Mouse (Mus musculus) hindbrain, embryonic 16.5 days (tissue): ENCODE measurements around the gene H2-DMa. TPM values are rescaled to one million over a fixed set of nuclear protein-coding genes. Genes with fewer than 3 reads are reported as not detected.

Source experiments
- polyA plus RNA-seq: library from polyadenylated mRNA; unstranded; fragments of >200 nt; fragmentation: Nextera tagmentation; extraction: Ambion mirVana; gene quantifications from 2 replicates; pipeline ENCODE4 v1.2.1, GENCODE M21; 2015

Gene H2-DMa
- polyA plus RNA-seq, 1 experiment from 2014 or later: 20.9 TPM

Other genes starting within 250 kb of the H2-DMa start
- not detected in 2 replicates for gene Gm7029, start 245.7 kb upstream of the H2-DMa start, polyA plus RNA-seq
- 2.5 and 2.6 TPM in 2 replicates for gene Kifc1, start 228.9 kb upstream of the H2-DMa start, polyA plus RNA-seq
- gene Platr17, start 214.4 kb upstream of the H2-DMa start, polyA plus RNA-seq: 0.20 and 0.46 TPM in 2 replicates
- gene Daxx, start 210.1 kb upstream of the H2-DMa start, polyA plus RNA-seq: 52.0 and 53.7 TPM in 2 replicates
- gene Tapbp, start 203.6 kb upstream of the H2-DMa start, polyA plus RNA-seq: 29.2 and 32.6 TPM in 2 replicates
- gene Zbtb22, start 203.6 kb upstream of the H2-DMa start, polyA plus RNA-seq: 16.2 and 17.2 TPM in 2 replicates
- gene Rgl2, start 190.0 kb upstream of the H2-DMa start, polyA plus RNA-seq: 52.7 and 58.8 TPM in 2 replicates
- 183 and 189 TPM in 2 replicates for gene Pfdn6, start 179.2 kb upstream of the H2-DMa start, polyA plus RNA-seq
- 20.7 and 23.5 TPM in 2 replicates for gene Wdr46, start 178.9 kb upstream of the H2-DMa start, polyA plus RNA-seq
- gene B3galt4, start 168.1 kb upstream of the H2-DMa start, polyA plus RNA-seq: 13.3 and 16.1 TPM in 2 replicates
- gene Vps52, start 163.7 kb upstream of the H2-DMa start, polyA plus RNA-seq: 75.4 and 80.7 TPM in 2 replicates
- 695 and 697 TPM in 2 replicates for gene Rps18, start 163.5 kb upstream of the H2-DMa start, polyA plus RNA-seq
- gene H2-K1, start 119.2 kb upstream of the H2-DMa start, polyA plus RNA-seq: 16.6 and 18.8 TPM in 2 replicates
- gene Ring1, start 94.9 kb upstream of the H2-DMa start, polyA plus RNA-seq: 17.3 and 18.5 TPM in 2 replicates
- gene H2-Ke6, start 91.5 kb upstream of the H2-DMa start, polyA plus RNA-seq: 69.5 and 74.1 TPM in 2 replicates
- 180 and 186 TPM in 2 replicates for gene Slc39a7, start 87.9 kb upstream of the H2-DMa start, polyA plus RNA-seq
- 53.3 and 54.1 TPM in 2 replicates for gene Rxrb, start 87.7 kb upstream of the H2-DMa start, polyA plus RNA-seq
- gene Col11a2, start 80.1 kb upstream of the H2-DMa start, polyA plus RNA-seq: 4.7 and 6.7 TPM in 2 replicates
- gene H2-Oa, start 27.2 kb upstream of the H2-DMa start, polyA plus RNA-seq: 0.14 TPM in 1 of 2 replicates, not detected in the other
- 98.5 and 123 TPM in 2 replicates for gene Brd2, start 3.1 kb downstream of the H2-DMa start, polyA plus RNA-seq
- 0.25 and 0.28 TPM in 2 replicates for gene H2-DMb2, start 23.8 kb downstream of the H2-DMa start, polyA plus RNA-seq
- 0.68 and 1.5 TPM in 2 replicates for gene H2-DMb1, start 33.5 kb downstream of the H2-DMa start, polyA plus RNA-seq
- gene Tap1, start 68.0 kb downstream of the H2-DMa start, polyA plus RNA-seq: 4.6 and 6.1 TPM in 2 replicates
- 1.8 and 2.2 TPM in 2 replicates for gene Psmb9, start 68.2 kb downstream of the H2-DMa start, polyA plus RNA-seq
- gene Psmb8, start 78.2 kb downstream of the H2-DMa start, polyA plus RNA-seq: 3.0 and 4.1 TPM in 2 replicates
- gene Tap2, start 84.0 kb downstream of the H2-DMa start, polyA plus RNA-seq: 2.9 and 3.2 TPM in 2 replicates
- 0.16 and 0.33 TPM in 2 replicates for gene H2-Ob, start 119.4 kb downstream of the H2-DMa start, polyA plus RNA-seq
- gene H2-Ab1, start 138.1 kb downstream of the H2-DMa start, polyA plus RNA-seq: 1.7 and 2.3 TPM in 2 replicates
- 0.59 and 0.80 TPM in 2 replicates for gene H2-Aa, start 168.3 kb downstream of the H2-DMa start, polyA plus RNA-seq
- gene H2-Eb1, start 186.3 kb downstream of the H2-DMa start, polyA plus RNA-seq: 3.5 and 4.3 TPM in 2 replicates
- gene H2-Eb2, start 206.1 kb downstream of the H2-DMa start, polyA plus RNA-seq: 0.25 and 0.31 TPM in 2 replicates
- gene Btnl2, start 235.3 kb downstream of the H2-DMa start, polyA plus RNA-seq: not detected in 2 replicates